ENCODE assay signal across 21 mouse cellular contexts in genomic region chr9:77612349-77612748, GRCm38 (mm10). TPM values are rescaled to one million over a fixed set of nuclear protein-coding genes. Genes with fewer than 3 reads are reported as not detected.
A peak's percentile ranks its signal among the peaks of the same experiment; 100 is the strongest.
DNase-seq lines count a peak whose midpoint lies in the region; ATAC-seq and TF ChIP-seq lines count a peak whose summit lies in the region.
"Had no signal": no experiment of that assay in that cellular context is flagged by ENCODE, and none has a peak within 500 bp of the region (broad histone marks: within the 10 kb centered on the region; RNA-seq: fewer than 3 reads in every experiment).

No protein-coding gene starts in this region.

- H3K27ac ChIP-seq in intestine, embryonic 16.5 days (ENCODE audit: low read length), result no peak overlapping the region
- no peak overlapping the region for H3K27ac ChIP-seq in stomach, postnatal 0 days (replicated peaks)
- H3K27ac ChIP-seq in liver, embryonic 12.5 days, result no peak overlapping the region
- H3K27ac ChIP-seq: embryonic facial prominence, embryonic 10.5 days; embryonic facial prominence, embryonic 12.5 days; forebrain, embryonic 13.5 days; forebrain, embryonic 15.5 days had no signal

- peaks cover 3% of the 10 kb centered on the region for H3K4me1 ChIP-seq in intestine, embryonic 16.5 days (ENCODE audit: control insufficient read depth, insufficient read depth, low read length)
- no peaks in the 10 kb centered on the region for H3K4me1 ChIP-seq in stomach, postnatal 0 days (replicated peaks; ENCODE audit: control insufficient read depth, insufficient read depth)
- H3K4me1 ChIP-seq in liver, embryonic 12.5 days, result no peaks in the 10 kb centered on the region
- H3K4me1 ChIP-seq: embryonic facial prominence, embryonic 10.5 days; embryonic facial prominence, embryonic 12.5 days; forebrain, embryonic 13.5 days; forebrain, embryonic 15.5 days had no signal

- no peak for TF ChIP-seq CTCF in stomach, postnatal 0 days (IDR thresholded peaks at IDR 0.05; ENCODE audit: low read depth)

- H3K27me3 ChIP-seq in intestine, embryonic 16.5 days (replicated peaks; ENCODE audit: control insufficient read depth, insufficient read depth, low read length), result no peaks in the 10 kb centered on the region
- no peaks in the 10 kb centered on the region for H3K27me3 ChIP-seq in stomach, postnatal 0 days (ENCODE audit: control insufficient read depth, insufficient read depth, low read length)
- H3K27me3 ChIP-seq in liver, embryonic 12.5 days (replicated peaks), result no peaks in the 10 kb centered on the region
- H3K27me3 ChIP-seq: embryonic facial prominence, embryonic 12.5 days; forebrain, embryonic 13.5 days; forebrain, embryonic 15.5 days; Patski had no signal

- H3K36me3 ChIP-seq in intestine, embryonic 16.5 days (ENCODE audit: control insufficient read depth, insufficient read depth, low read length), result no peaks in the 10 kb centered on the region
- no peaks in the 10 kb centered on the region for H3K36me3 ChIP-seq in stomach, postnatal 0 days (ENCODE audit: control insufficient read depth, insufficient read depth, low read length)
- no peaks in the 10 kb centered on the region for H3K36me3 ChIP-seq in liver, embryonic 12.5 days
- H3K36me3 ChIP-seq: embryonic facial prominence, embryonic 10.5 days; embryonic facial prominence, embryonic 12.5 days; forebrain, embryonic 15.5 days had no signal

- peak; percentile 93 for DNase-seq in large intestine, adult 2 months (ENCODE audit: low read depth, low spot score)
- no peak for DNase-seq in stomach, postnatal 0 days (ENCODE audit: low spot score)
- DNase-seq in retina, postnatal 1 day, result no peak
- DNase-seq in Muller cell, postnatal 12 days (ENCODE audit: inconsistent ontology term), result no peak
- DNase-seq: adrenal gland, adult 8-10 months; adrenal gland, postnatal 14 days; cerebellum, adult 11 months; cerebellum, adult 18-20 months; cerebellum, adult 8-10 months; cerebellum, adult 9-11 months; cerebellum, postnatal 14 days; cerebellum, postnatal 36 days; forebrain, postnatal 0 days had no signal

- no peak for TF ChIP-seq EP300 in stomach, postnatal 0 days (optimal IDR thresholded peaks at IDR 0.05)

- no peak overlapping the region for H3K4me2 ChIP-seq in intestine, embryonic 16.5 days (ENCODE audit: low read depth, low read length)
- no peak overlapping the region for H3K4me2 ChIP-seq in stomach, postnatal 0 days (replicated peaks; ENCODE audit: low read depth)
- H3K4me2 ChIP-seq in liver, embryonic 12.5 days, result no peak overlapping the region
- H3K4me2 ChIP-seq: embryonic facial prominence, embryonic 12.5 days; forebrain, embryonic 13.5 days; forebrain, embryonic 15.5 days had no signal

- ATAC-seq in intestine, embryonic 16.5 days, result peak; percentile 95
- 0 out of 2 replicates have a peak, but pooled peaks have one; percentile 18 for ATAC-seq in stomach, postnatal 0 days (ENCODE audit: low FRiP score, low TSS enrichment)
- no peak for ATAC-seq in liver, embryonic 12.5 days
- ATAC-seq: activated CD4-positive, CD25-positive, alpha-beta regulatory T cell, adult 4 months; forebrain, embryonic 13.5 days; forebrain, embryonic 15.5 days; forebrain, postnatal 0 days; Patski had no signal

- H3K9ac ChIP-seq in intestine, embryonic 16.5 days (ENCODE audit: low read depth, low read length), result no peak overlapping the region
- no peak overlapping the region for H3K9ac ChIP-seq in stomach, postnatal 0 days (ENCODE audit: low read length)
- H3K9ac ChIP-seq in liver, embryonic 12.5 days, result no peak overlapping the region
- H3K9ac ChIP-seq: embryonic facial prominence, embryonic 12.5 days; forebrain, embryonic 13.5 days; forebrain, embryonic 15.5 days; forebrain, postnatal 0 days had no signal

- H3K9me3 ChIP-seq in intestine, embryonic 16.5 days (ENCODE audit: control insufficient read depth, low read length), result no peaks in the 10 kb centered on the region
- H3K9me3 ChIP-seq in stomach, postnatal 0 days (ENCODE audit: control insufficient read depth, low read length), result no peaks in the 10 kb centered on the region
- no peaks in the 10 kb centered on the region for H3K9me3 ChIP-seq in liver, embryonic 12.5 days (replicated peaks)
- H3K9me3 ChIP-seq: embryonic facial prominence, embryonic 10.5 days; forebrain, embryonic 13.5 days; forebrain, embryonic 15.5 days had no signal

- H3K4me3 ChIP-seq in intestine, embryonic 16.5 days (ENCODE audit: low read length), result no peak overlapping the region
- H3K4me3 ChIP-seq in stomach, postnatal 0 days (ENCODE audit: low read depth, low read length), result no peak overlapping the region
- no peak overlapping the region for H3K4me3 ChIP-seq in liver, embryonic 12.5 days
- H3K4me3 ChIP-seq: embryonic facial prominence, embryonic 10.5 days; embryonic facial prominence, embryonic 12.5 days; forebrain, embryonic 13.5 days; forebrain, embryonic 15.5 days had no signal

- WGBS in intestine, embryonic 16.5 days, result 52% methylated on average over 4 of the region's 4 CpGs
- WGBS in large intestine, adult 2 months, result 30% methylated on average over 4 of the region's 4 CpGs
- 66% methylated on average over 4 of the region's 4 CpGs for WGBS in stomach, postnatal 0 days
- 71% methylated on average over 4 of the region's 4 CpGs for WGBS in liver, embryonic 12.5 days (ENCODE audit: insufficient replicate concordance)

RNA-seq across cellular contexts. Expression of gene Klhl31, which starts 24.0 kb away (rescaled TPM):
- 0.10 and 0.17 TPM in 2 replicates for polyA plus RNA-seq in intestine, embryonic 16.5 days (2015; fragmentation: Nextera tagmentation; extraction: Ambion mirVana)
- polyA plus RNA-seq in large intestine, adult 2 months (2012; rRNA removed), result not detected in 2 replicates
- 0.08 and 0.17 TPM in 2 replicates for polyA plus RNA-seq in stomach, postnatal 0 days (2015; fragmentation: Nextera tagmentation; extraction: Ambion mirVana)
- polyA plus RNA-seq in liver, embryonic 12.5 days (2016; fragmentation: Nextera tagmentation; extraction: Ambion mirVana), result 0.08 and 0.29 TPM in 2 replicates
- polyA plus RNA-seq: activated CD4-positive, CD25-positive, alpha-beta regulatory T cell, adult 4 months had no signal
